In the genomic region with DNA sequence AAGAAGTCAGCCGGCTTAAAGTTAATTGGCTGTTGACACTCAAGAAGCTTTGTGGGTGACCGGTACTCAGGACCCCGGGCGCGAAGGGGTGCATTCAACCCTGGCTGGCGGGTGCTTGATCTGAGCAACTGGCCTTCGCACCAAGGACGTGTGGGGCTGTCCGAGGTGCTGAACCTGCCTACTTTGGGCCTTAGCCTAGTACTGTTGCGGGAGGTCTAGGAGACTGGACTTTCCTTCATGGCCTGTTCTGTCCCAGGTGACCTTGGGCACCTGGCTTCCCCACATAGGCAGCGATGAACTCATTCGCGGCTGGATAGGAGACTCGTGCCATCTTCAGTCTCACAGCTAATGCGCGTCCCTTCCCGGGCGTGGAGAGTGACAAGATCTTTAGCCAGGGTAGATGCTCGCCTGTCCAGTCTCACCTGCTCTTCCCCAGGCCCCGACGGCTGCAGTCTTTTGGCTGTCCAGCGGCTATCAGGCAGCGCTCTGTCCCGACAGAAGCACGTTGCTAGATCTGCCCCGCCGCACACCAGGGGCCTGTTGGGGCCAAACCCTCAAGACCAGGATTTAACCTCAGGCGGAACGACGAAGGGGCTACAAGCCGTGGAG, we compare ENCODE assay signal across 9 mouse cellular contexts. TPM values are rescaled to one million over a fixed set of nuclear protein-coding genes. Genes with fewer than 3 reads are reported as not detected.
DNase-seq lines count a peak whose midpoint lies in the region; ATAC-seq and TF ChIP-seq lines count a peak whose summit lies in the region.
"Had no signal": no experiment of that assay in that cellular context is flagged by ENCODE, and none has a peak within 500 bp of the region (broad histone marks: within the 10 kb centered on the region; RNA-seq: fewer than 3 reads in every experiment).

No protein-coding gene starts in this region.

- peak overlapping the region; percentile 65 for H3K4me3 ChIP-seq in bone marrow macrophage, adult 2 months (ENCODE audit: insufficient read depth, low read length)
- H3K4me3 ChIP-seq in intestine, postnatal 0 days (ENCODE audit: low read depth, low read length): peak overlapping the region; percentile 52
- peak overlapping the region; percentile 55 for H3K4me3 ChIP-seq in neural tube, embryonic 12.5 days

- no peak overlapping the region for H3K27ac ChIP-seq in bone marrow macrophage, adult 2 months (ENCODE audit: insufficient read depth, low read depth, low read length)
- H3K27ac ChIP-seq in intestine, postnatal 0 days (ENCODE audit: low read depth, low read length): no peak overlapping the region
- H3K27ac ChIP-seq in neural tube, embryonic 12.5 days: no peak overlapping the region

- WGBS in intestine, postnatal 0 days: 2% methylated on average over 31 of the region's 31 CpGs
- 6% methylated on average over 31 of the region's 31 CpGs for WGBS in neural tube, embryonic 12.5 days

- intact Hi-C loops in gastrocnemius, postnatal 14 days (cut with DNase I; ENCODE audit: low total_unique reads): loop anchor here (5.0 kb wide), 1 partner anchor 139 kb away; no protein-coding TSS in a partner anchor

- H3K27me3 ChIP-seq in intestine, postnatal 0 days (replicated peaks; ENCODE audit: control insufficient read depth, insufficient read depth, low read length): peaks cover 39% of the 10 kb centered on the region
- peaks cover 49% of the 10 kb centered on the region for H3K27me3 ChIP-seq in neural tube, embryonic 12.5 days (replicated peaks)

- peaks cover 11% of the 10 kb centered on the region for H3K4me1 ChIP-seq in bone marrow macrophage, adult 2 months (ENCODE audit: control insufficient read depth, insufficient read depth, low read length)
- H3K4me1 ChIP-seq in intestine, postnatal 0 days (replicated peaks; ENCODE audit: control insufficient read depth, insufficient read depth, low read length): peaks cover 9% of the 10 kb centered on the region; the same call in 1 of the 2 replicates
- peaks cover 22% of the 10 kb centered on the region for H3K4me1 ChIP-seq in neural tube, embryonic 12.5 days

- peak overlapping the region; percentile 90 for H3K4me2 ChIP-seq in intestine, postnatal 0 days (replicated peaks; ENCODE audit: low read depth)
- H3K4me2 ChIP-seq in neural tube, embryonic 12.5 days (replicated peaks): peak overlapping the region; percentile 91

- no peak overlapping the region for H3K9ac ChIP-seq in intestine, postnatal 0 days (ENCODE audit: low read depth, low read length)
- peak overlapping the region; percentile 60; the same call in 1 of the 2 replicates for H3K9ac ChIP-seq in neural tube, embryonic 12.5 days

- DNase-seq in layer of hippocampus, adult 9-11 months: peak; percentile 23
- DNase-seq in layer of hippocampus, adult 11-12 months (ENCODE audit: low spot score): no peak
- peak; percentile 75 for DNase-seq in gastrocnemius, postnatal 14 days
- DNase-seq in lung, adult 18-20 months: peak; percentile 62 to 71
- DNase-seq in frontal cortex, postnatal 14 days (ENCODE audit: low spot score in 2 of 2): no peak

- no peak for TF ChIP-seq POLR2A in bone marrow macrophage, adult 2 months (IDR thresholded peaks at IDR 0.05; ENCODE audit: borderline replicate concordance, low read depth, low read length)

- H3K9me3 ChIP-seq in intestine, postnatal 0 days (ENCODE audit: control insufficient read depth): no peaks in the 10 kb centered on the region
- H3K9me3 ChIP-seq in neural tube, embryonic 12.5 days: no peaks in the 10 kb centered on the region

- TF ChIP-seq CTCF in bone marrow macrophage, adult 2 months (IDR thresholded peaks at IDR 0.05; ENCODE audit: low read depth, low read length): no peak
- TF ChIP-seq CTCF in intestine, postnatal 0 days (IDR thresholded peaks at IDR 0.05; ENCODE audit: low read depth): no peak

- peaks cover 29% of the 10 kb centered on the region for H3K36me3 ChIP-seq in intestine, postnatal 0 days (ENCODE audit: control insufficient read depth, insufficient read depth)
- peaks cover 27% of the 10 kb centered on the region for H3K36me3 ChIP-seq in neural tube, embryonic 12.5 days

- ATAC-seq in intestine, postnatal 0 days: peak; percentile 48
- ATAC-seq in neural tube, embryonic 12.5 days (ENCODE audit: low FRiP score, low read depth): no peak; the same call in 1 of the 2 replicates

RNA-seq across cellular contexts. Expression of gene Chrm4, which starts 5.8 kb away (rescaled TPM):
- polyA plus RNA-seq in bone marrow macrophage, adult 2 months (2012; ENCODE audit: insufficient read depth, insufficient read length, missing spikeins): not detected in 2 replicates
- total RNA-seq in gastrocnemius, postnatal 14 days (2021): not detected
- 0.24 and 0.26 TPM in 2 replicates for polyA plus RNA-seq in intestine, postnatal 0 days (2015; fragmentation: Nextera tagmentation; extraction: Ambion mirVana)
- polyA plus RNA-seq in neural tube, embryonic 12.5 days (2016; fragmentation: Nextera tagmentation; extraction: Ambion mirVana): 0.50 and 0.96 TPM in 2 replicates
- total RNA-seq: neutrophil, adult 5-6 weeks had no signal

RNA-seq across cellular contexts. Expression of gene Mdk, which starts 10.8 kb away (rescaled TPM):
- polyA plus RNA-seq in bone marrow macrophage, adult 2 months (2012; ENCODE audit: insufficient read depth, insufficient read length, missing spikeins): 1.0 and 3.4 TPM in 2 replicates
- 10 to 100 TPM; 12.1 to 20.7 TPM for total RNA-seq in gastrocnemius, postnatal 14 days (2021)
- 119 and 128 TPM in 2 replicates for polyA plus RNA-seq in intestine, postnatal 0 days (2015; fragmentation: Nextera tagmentation; extraction: Ambion mirVana)
- polyA plus RNA-seq in neural tube, embryonic 12.5 days (2016; fragmentation: Nextera tagmentation; extraction: Ambion mirVana): 774 and 775 TPM in 2 replicates

RNA-seq across cellular contexts. Expression of gene Gm9821, which starts 24.2 kb away (rescaled TPM):
- not detected in 2 replicates for polyA plus RNA-seq in bone marrow macrophage, adult 2 months (2012; ENCODE audit: insufficient read depth, insufficient read length, missing spikeins)
- not detected for total RNA-seq in gastrocnemius, postnatal 14 days (2021)
- polyA plus RNA-seq in intestine, postnatal 0 days (2015; fragmentation: Nextera tagmentation; extraction: Ambion mirVana): 0.21 and 0.30 TPM in 2 replicates
- polyA plus RNA-seq in neural tube, embryonic 12.5 days (2016; fragmentation: Nextera tagmentation; extraction: Ambion mirVana): 0.29 and 0.32 TPM in 2 replicates

RNA-seq across cellular contexts. Expression of gene Dgkz, which starts 54.4 kb away (rescaled TPM):
- 129 and 144 TPM in 2 replicates for polyA plus RNA-seq in bone marrow macrophage, adult 2 months (2012; ENCODE audit: insufficient read depth, insufficient read length, missing spikeins)
- 10 to 100 TPM; 38.6 to 42.4 TPM for total RNA-seq in gastrocnemius, postnatal 14 days (2021)
- 53.2 and 56.8 TPM in 2 replicates for polyA plus RNA-seq in intestine, postnatal 0 days (2015; fragmentation: Nextera tagmentation; extraction: Ambion mirVana)
- polyA plus RNA-seq in neural tube, embryonic 12.5 days (2016; fragmentation: Nextera tagmentation; extraction: Ambion mirVana): 36.0 and 41.6 TPM in 2 replicates

Comparison
In these comparisons a context has a peak if more than half of its experiments do, and no peak if none do; other contexts are left out.
1. DNase-seq: peak in layer of hippocampus, adult 9-11 months (single experiment), gastrocnemius, postnatal 14 days (single experiment) and lung, adult 18-20 months (2 of 2); none in layer of hippocampus, adult 11-12 months (single experiment) and frontal cortex, postnatal 14 days (0 of 2).
2. RNA of gene Mdk, which starts 10.8 kb away (polyA plus RNA-seq): 774 to 775 TPM in neural tube, embryonic 12.5 days and 119 to 128 TPM in intestine, postnatal 0 days; 1.0 to 3.4 TPM in bone marrow macrophage, adult 2 months; every median in the first group is over 10 times any median in the second.
3. Peak in every context shown above with its lines, with median percentiles within 50 percentile points of each other: H3K4me3 ChIP-seq.